Mouse (Mus musculus) frontal cortex, postnatal 36 days (tissue): ENCODE measurements at regions not wholly inside any gene's neighbourhood (a gene's known extent, or its start where the extent isn't known, plus 50 kb on each side); places are given as distances from the start of the nearest gene placed in this dataset.

ENCODE experiments used
- DNase-seq, 2 experiments: peaks; one replicate each; pipeline ENCODE4 v3.0.0; 2022; ENCODE audit warnings: low spot score in 2 of 2

- DNase-seq, result no peak
Measured at GRCm38 (mm10) chr16:42808864-42809263, 66.8 kb upstream of the Zbtb20 start.

- no peak for DNase-seq
Measured at GRCm38 (mm10) chr16:42807536-42807935, 68.1 kb upstream of the Zbtb20 start.

- no peak for DNase-seq
Measured at GRCm38 (mm10) chr16:42803609-42804008, 72.1 kb upstream of the Zbtb20 start.

- no peak for DNase-seq
Measured at GRCm38 (mm10) chr16:42792571-42792970, 83.1 kb upstream of the Zbtb20 start.

GRCm38 (mm10) chr16:42784712-42785111 lies 91.0 kb upstream of the Zbtb20 start:
- no peak for DNase-seq

GRCm38 (mm10) chr16:42784031-42784430 lies 91.7 kb upstream of the Zbtb20 start:
- DNase-seq, result no peak

GRCm38 (mm10) chr16:42782091-42782679 lies 93.5 kb upstream of the Zbtb20 start:
- DNase-seq, result peak; percentile 35 to 72

GRCm38 (mm10) chr16:42781096-42782071 lies 94.3 kb upstream of the Zbtb20 start:
- DNase-seq, result no peak

- DNase-seq, result no peak
Measured at GRCm38 (mm10) chr16:42779957-42780356, 95.7 kb upstream of the Zbtb20 start.

- no peak for DNase-seq
Measured at GRCm38 (mm10) chr16:42772640-42773039, 103.0 kb upstream of the Zbtb20 start.

GRCm38 (mm10) chr16:42770199-42770598 lies 105.5 kb upstream of the Zbtb20 start:
- DNase-seq, result no peak

- peak in 1 of 2 experiments; percentile 61 for DNase-seq
Measured at GRCm38 (mm10) chr16:42748681-42749080, 127.0 kb upstream of the Zbtb20 start.

- DNase-seq, result peak; percentile 45 to 47
Measured at GRCm38 (mm10) chr16:42745943-42746675, 129.6 kb upstream of the Zbtb20 start.

- no peak for DNase-seq
Measured at GRCm38 (mm10) chr16:42743538-42743937, 132.1 kb upstream of the Zbtb20 start.

GRCm38 (mm10) chr16:42743120-42743519 lies 132.6 kb upstream of the Zbtb20 start:
- no peak for DNase-seq

- no peak for DNase-seq
Measured at GRCm38 (mm10) chr16:42727826-42728225, 147.9 kb upstream of the Zbtb20 start.

GRCm38 (mm10) chr16:42719915-42720314 lies 155.8 kb upstream of the Zbtb20 start:
- DNase-seq, result no peak

- peak in 1 of 2 experiments; percentile 15 for DNase-seq
Measured at GRCm38 (mm10) chr16:42718452-42718851, 157.2 kb upstream of the Zbtb20 start.

- DNase-seq, result peak; percentile 16 to 66
Measured at GRCm38 (mm10) chr16:42717828-42718412, 157.8 kb upstream of the Zbtb20 start.

GRCm38 (mm10) chr16:42717075-42717827 lies 158.4 kb upstream of the Zbtb20 start:
- peak in 1 of 2 experiments; percentile 10 for DNase-seq

GRCm38 (mm10) chr16:42702676-42703075 lies 173.0 kb upstream of the Zbtb20 start:
- DNase-seq, result no peak
